Mouse (Mus musculus) monocyte, adult 5-6 weeks (primary cell): ENCODE results near the gene Dlx4. TPM values are rescaled to one million over a fixed set of nuclear protein-coding genes. Genes with fewer than 3 reads are reported as not detected.

ENCODE experiments used
- ATAC-seq: fragments of 153-309, 156-312 bp; replicated peaks from 2 replicates; pipeline ENCODE4 v1.8.0; 2017; ENCODE audit warnings: mild to moderate bottlenecking; ENCODE audit not compliant: low TSS enrichment, insufficient number of reproducible peaks, severe bottlenecking, poor library complexity, low FRiP score
- total RNA-seq: library from RNA; stranded (forward); fragments of 200-1000, 200-491, 200-594 nt; gene quantifications from 3 replicates; pipeline ENCODE4 v1.2.3, GENCODE M21; 2017

Gene Dlx4
- not detected in 3 replicates for total RNA-seq

- no peak for ATAC-seq
These were observed at the start of gene Dlx4 for GRCm38 (mm10) chr11:95145851-95146403. Dlx4 (minus strand) TSS chr11:95146263.

GRCm38 (mm10) chr11:95189863-95190262 is 43.8 kb upstream of the Dlx4 start:
- ATAC-seq = no peak

GRCm38 (mm10) chr11:95186826-95187225 is 40.8 kb upstream of the Dlx4 start:
- ATAC-seq = no peak

GRCm38 (mm10) chr11:95185700-95186099 is 39.6 kb upstream of the Dlx4 start:
- ATAC-seq = no peak

- no peak for ATAC-seq
These were observed 38.5 kb upstream of the Dlx4 start for GRCm38 (mm10) chr11:95184561-95184960.

- no peak for ATAC-seq
These were observed 33.2 kb upstream of the Dlx4 start for GRCm38 (mm10) chr11:95179311-95179710.

GRCm38 (mm10) chr11:95165857-95166256 is 19.8 kb upstream of the Dlx4 start:
- no peak for ATAC-seq

- ATAC-seq = no peak
These were observed 15.6 kb upstream of the Dlx4 start for GRCm38 (mm10) chr11:95161708-95162107.

GRCm38 (mm10) chr11:95160693-95161092 is 14.6 kb upstream of the Dlx4 start:
- no peak for ATAC-seq

GRCm38 (mm10) chr11:95159763-95160371 is 13.8 kb upstream of the Dlx4 start:
- no peak for ATAC-seq

- ATAC-seq = no peak
These were observed 11.8 kb upstream of the Dlx4 start for GRCm38 (mm10) chr11:95157872-95158271.

GRCm38 (mm10) chr11:95157356-95157755 is 11.3 kb upstream of the Dlx4 start:
- no peak for ATAC-seq

GRCm38 (mm10) chr11:95155511-95155910 is 9.4 kb upstream of the Dlx4 start:
- no peak for ATAC-seq

- no peak for ATAC-seq
These were observed 7.6 kb upstream of the Dlx4 start for GRCm38 (mm10) chr11:95153681-95154080.

- ATAC-seq = no peak
These were observed 7.1 kb upstream of the Dlx4 start for GRCm38 (mm10) chr11:95153116-95153515.

GRCm38 (mm10) chr11:95150269-95151049 is 4.4 kb upstream of the Dlx4 start:
- no peak for ATAC-seq

- ATAC-seq = no peak
These were observed 3.6 kb upstream of the Dlx4 start for GRCm38 (mm10) chr11:95149462-95150268.

GRCm38 (mm10) chr11:95148754-95149153 is 2.7 kb upstream of the Dlx4 start:
- no peak for ATAC-seq

- ATAC-seq = no peak
These were observed 1.0 kb downstream of the Dlx4 start for GRCm38 (mm10) chr11:95144946-95145483.
